Mouse (Mus musculus) heart, embryonic 13.5 days (tissue): ENCODE data around the gene Hsd17b12. TPM values are rescaled to one million over a fixed set of nuclear protein-coding genes. Genes with fewer than 3 reads are reported as not detected.
A peak's percentile ranks its signal among the peaks of the same experiment; 100 is the strongest.

ENCODE experiments used
- ATAC-seq: fragments of 200-750 bp; cut with Nextera tagmentation; 2 replicates; pipeline ENCODE4 v1.8.0; 2017; ENCODE audit warnings: moderate TSS enrichment; ENCODE audit not compliant: insufficient number of reproducible peaks, low FRiP score, low TSS enrichment; ENCODE audit errors: extremely low read depth
- H3K27ac ChIP-seq: fragments of 300-500 bp; sonication (generic); replicated peaks from 2 replicates; pipeline ENCODE4 v1.5.1; 2015; ENCODE audit warnings: moderate library complexity, mild to moderate bottlenecking, inconsistent platforms
- H3K27me3 ChIP-seq: fragments of 300-500 bp; sonication (generic); replicated peaks from 2 replicates; pipeline ENCODE4 v1.6.1; 2015; ENCODE audit warnings: mild to moderate bottlenecking, inconsistent platforms
- H3K36me3 ChIP-seq: fragments of 300-500 bp; sonication (generic); 2 replicates; pipeline ENCODE4 v1.6.1; 2015; ENCODE audit warnings: mild to moderate bottlenecking, inconsistent platforms
- H3K4me1 ChIP-seq: fragments of 300-500 bp; sonication (generic); 2 replicates; pipeline ENCODE4 v1.6.1; 2015; ENCODE audit warnings: inconsistent platforms
- H3K4me2 ChIP-seq: fragments of 300-500 bp; sonication (generic); 2 replicates; pipeline ENCODE4 v1.6.1; 2015; ENCODE audit warnings: inconsistent platforms, mild to moderate bottlenecking, moderate library complexity
- H3K4me3 ChIP-seq: fragments of 300-500 bp; sonication (generic); 2 replicates; pipeline ENCODE4 v1.5.1; 2015; ENCODE audit warnings: moderate library complexity, mild to moderate bottlenecking, inconsistent platforms
- H3K9ac ChIP-seq: fragments of 300-500 bp; sonication (generic); 2 replicates; pipeline ENCODE4 v1.6.1; 2015; ENCODE audit warnings: inconsistent platforms, mild to moderate bottlenecking, moderate library complexity
- H3K9me3 ChIP-seq: fragments of 300-500 bp; sonication (generic); 2 replicates; pipeline ENCODE4 v1.6.1; 2016; ENCODE audit warnings: inconsistent platforms
- WGBS: fragments of 180-500 bp; shearing (Covaris S2); methylation state at CpG from one replicate; pipeline ENCODE4 v1.1.7; 2015; ENCODE audit warnings: mixed read lengths; 5-methylcytosine and 5-hydroxymethylcytosine counted together
- polyA plus RNA-seq: library from polyadenylated mRNA; unstranded; fragments of >200 nt; fragmentation: Nextera tagmentation; extraction: Ambion mirVana; gene quantifications from 2 replicates; pipeline ENCODE4 v1.2.1, GENCODE M21; 2015

Gene Hsd17b12
- 66.7 and 72.1 TPM in 2 replicates for polyA plus RNA-seq

DNA sequence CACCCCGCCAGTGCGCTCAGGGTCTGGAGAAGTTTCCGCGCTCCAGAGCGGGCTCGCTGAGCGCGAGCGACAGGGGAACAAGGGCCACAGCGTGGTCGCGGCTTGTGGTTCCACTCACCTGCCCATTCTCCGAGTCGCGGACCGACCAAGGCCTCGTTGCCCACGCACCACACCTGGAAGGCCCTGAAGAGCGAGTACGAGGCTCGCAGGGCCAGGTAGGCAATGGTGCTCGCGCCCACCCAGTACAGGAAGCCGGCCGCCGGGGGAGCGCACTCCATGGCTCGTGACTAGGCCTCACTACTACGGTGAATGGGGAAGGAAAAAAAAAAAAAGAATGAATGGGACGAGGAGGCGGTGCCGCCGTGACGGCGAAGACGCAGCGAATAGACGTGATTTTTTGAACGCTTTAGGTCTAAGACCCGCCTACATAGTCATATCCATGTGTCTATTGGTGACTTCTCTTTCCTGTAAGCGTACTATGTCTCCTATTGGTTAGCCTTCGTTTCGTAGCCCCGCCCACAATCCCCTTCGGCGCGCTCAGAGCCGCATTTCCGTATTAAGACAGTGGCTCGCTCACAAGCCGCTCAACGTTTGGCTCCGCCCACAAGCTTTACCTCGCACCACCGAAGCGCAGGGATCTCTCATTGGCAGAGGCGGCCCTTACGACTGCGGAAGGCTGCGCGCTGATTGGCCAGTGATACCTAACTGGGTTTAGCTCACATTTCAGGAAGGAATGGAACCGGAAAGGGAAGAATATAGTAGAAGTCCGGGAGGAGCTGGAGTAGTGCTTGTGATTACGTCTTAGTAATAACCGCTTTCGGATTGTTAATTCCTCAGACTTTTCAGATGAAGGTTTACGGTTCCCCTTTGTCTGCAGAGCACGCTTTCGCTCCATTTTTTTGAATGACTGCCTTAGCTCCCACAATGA, at the start of gene Hsd17b12:
Hsd17b12 (minus strand) TSS at position 373 of the 928 bp plus-strand sequence.
- Histone ChIP-seq H3K4me2 (peak within 1 kb of the TSS; percentile 76), H3K4me1 (peaks cover 35% of the 10 kb centered on the region), H3K36me3 (no peaks in the 10 kb centered on the region), H3K27ac (peak within 1 kb of the TSS; percentile 86), H3K9ac (peak within 1 kb of the TSS; percentile 89), H3K4me3 (peak within 1 kb of the TSS; percentile 69), H3K9me3 (no peaks in the 10 kb centered on the region), H3K27me3 (no peaks in the 10 kb centered on the region; the same call in 1 of the 2 replicates)
- under 1% methylated on average over 69 of the region's 69 CpGs for WGBS
- peak; percentile 99 for ATAC-seq

DNA sequence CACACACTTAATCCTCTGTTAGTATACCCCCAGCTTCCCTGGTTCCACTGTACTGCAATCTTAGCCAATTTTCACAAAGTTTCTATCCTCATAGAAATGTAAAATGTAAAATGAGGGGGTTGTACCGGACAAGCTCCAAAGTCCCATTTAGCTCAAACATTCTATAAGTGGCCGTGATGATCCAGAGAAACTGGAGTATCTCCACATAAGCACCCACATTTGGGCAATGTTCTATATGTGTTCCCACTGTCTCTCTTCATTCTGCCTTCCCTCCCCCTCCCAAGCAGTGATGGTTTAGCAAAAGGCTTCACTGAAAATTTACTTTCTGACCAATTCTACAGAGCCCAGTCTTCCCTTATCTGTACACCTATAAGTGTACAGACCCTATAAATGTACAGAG, 27.1 kb upstream of the Hsd17b12 start:
- Histone ChIP-seq H3K4me2 (no peak overlapping the region), H3K9me3 (no peaks in the 10 kb centered on the region), H3K4me3 (no peak overlapping the region), H3K4me1 (no peaks in the 10 kb centered on the region), H3K36me3 (no peaks in the 10 kb centered on the region), H3K27me3 (peaks cover 34% of the 10 kb centered on the region), H3K27ac (no peak overlapping the region), H3K9ac (no peak overlapping the region)
- 76% methylated on average over 2 of the region's 2 CpGs for WGBS
- ATAC-seq = no peak

DNA sequence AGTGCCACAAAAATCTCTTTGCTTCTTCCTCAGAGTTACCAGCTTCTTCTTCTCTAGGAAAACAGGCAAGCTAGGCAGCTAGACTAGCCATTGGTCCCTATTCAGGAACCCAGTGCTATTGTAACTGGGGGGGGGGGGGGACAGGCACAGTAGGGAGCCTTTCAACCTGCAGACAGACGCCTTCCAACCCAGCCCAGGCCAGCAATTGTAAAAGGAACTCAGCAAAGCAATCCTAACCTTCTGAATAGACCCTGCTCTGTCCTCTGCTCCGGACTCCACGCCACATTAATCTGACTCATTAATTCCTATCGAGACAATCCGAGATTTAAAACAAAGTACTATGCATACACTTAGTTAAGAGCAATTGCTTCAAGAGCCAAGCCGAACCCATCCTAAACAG, 26.4 kb upstream of the Hsd17b12 start:
- H3K27ac ChIP-seq = no peak overlapping the region
- H3K4me1 ChIP-seq = no peaks in the 10 kb centered on the region
- H3K4me3 ChIP-seq = no peak overlapping the region
- H3K27me3 ChIP-seq = peaks cover 27% of the 10 kb centered on the region
- no peaks in the 10 kb centered on the region for H3K9me3 ChIP-seq
- no peak overlapping the region for H3K9ac ChIP-seq
- 35% methylated on average over 6 of the region's 6 CpGs for WGBS
- ATAC-seq = no peak
- no peaks in the 10 kb centered on the region for H3K36me3 ChIP-seq
- H3K4me2 ChIP-seq = no peak overlapping the region

DNA sequence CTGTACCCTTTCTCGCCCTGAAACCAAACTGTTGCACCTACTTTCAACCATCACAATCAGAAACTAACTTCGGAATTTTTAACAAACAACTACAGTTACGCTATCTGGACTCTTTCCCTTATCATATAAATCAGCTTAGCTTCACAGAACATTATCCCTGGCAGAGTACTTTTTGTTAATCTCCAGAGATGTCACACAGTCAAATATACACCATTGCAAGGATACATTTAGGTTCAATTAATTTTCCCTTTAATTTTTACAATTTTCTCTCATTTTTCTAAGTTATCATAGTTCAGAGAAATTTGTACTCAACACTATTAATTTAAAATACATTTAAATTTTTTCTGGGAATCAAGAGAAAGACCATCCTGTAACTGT, 21.3 kb upstream of the Hsd17b12 start:
- peak overlapping the region; percentile 79 for H3K4me3 ChIP-seq
- WGBS = 0% methylated on average over 3 of the region's 3 CpGs
- H3K27me3 ChIP-seq = peaks cover 13% of the 10 kb centered on the region
- no peak overlapping the region for H3K9ac ChIP-seq
- H3K27ac ChIP-seq = no peak overlapping the region
- no peak for ATAC-seq
- no peaks in the 10 kb centered on the region for H3K36me3 ChIP-seq
- no peaks in the 10 kb centered on the region for H3K9me3 ChIP-seq
- H3K4me2 ChIP-seq = peak overlapping the region; percentile 92
- H3K4me1 ChIP-seq = peaks cover 13% of the 10 kb centered on the region

DNA sequence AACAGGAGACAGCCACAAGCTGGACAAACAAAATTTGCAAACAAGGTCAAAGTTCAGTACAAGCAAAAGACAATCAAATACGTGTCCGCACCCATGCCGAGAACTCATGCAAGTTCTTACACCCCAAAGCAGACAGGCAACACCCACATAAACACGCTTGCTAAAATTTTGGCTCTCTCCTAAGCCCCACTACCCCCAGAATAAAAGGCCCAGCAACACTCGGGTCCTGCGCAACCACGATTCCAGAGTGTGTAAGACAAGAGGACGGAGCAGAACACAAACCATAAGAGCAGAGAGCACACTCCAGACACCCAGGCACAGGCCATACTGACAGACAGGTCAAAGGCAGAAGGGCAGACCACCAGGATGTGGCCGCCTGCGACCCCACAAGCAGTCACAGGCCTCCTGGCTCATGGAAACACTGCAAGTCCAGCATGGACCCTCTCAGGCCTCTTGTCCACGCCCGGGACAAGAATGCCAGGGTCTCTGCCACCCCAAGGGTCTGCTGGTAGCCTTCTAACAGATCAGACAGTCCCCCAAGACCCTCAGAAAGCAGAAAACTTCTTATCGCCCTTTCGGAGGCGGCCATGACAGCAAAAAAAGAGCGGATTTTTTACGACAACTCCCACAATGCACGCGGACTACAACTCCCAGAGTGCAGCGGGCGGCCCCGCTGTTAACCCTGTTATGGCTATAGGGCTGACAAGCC, 20.7 kb upstream of the Hsd17b12 start:
- under 1% methylated on average over 22 of the region's 22 CpGs for WGBS
- no peaks in the 10 kb centered on the region for H3K9me3 ChIP-seq
- H3K27ac ChIP-seq = 0 out of 2 replicates have a peak overlapping the region, but pooled peaks have one; percentile 42
- H3K4me3 ChIP-seq = peak overlapping the region; percentile 79
- peak overlapping the region; percentile 92 for H3K4me2 ChIP-seq
- H3K27me3 ChIP-seq = peaks cover 9% of the 10 kb centered on the region
- ATAC-seq = peak; percentile 77
- peak overlapping the region; percentile 95 for H3K9ac ChIP-seq
- peaks cover 13% of the 10 kb centered on the region for H3K4me1 ChIP-seq
- H3K36me3 ChIP-seq = no peaks in the 10 kb centered on the region

DNA sequence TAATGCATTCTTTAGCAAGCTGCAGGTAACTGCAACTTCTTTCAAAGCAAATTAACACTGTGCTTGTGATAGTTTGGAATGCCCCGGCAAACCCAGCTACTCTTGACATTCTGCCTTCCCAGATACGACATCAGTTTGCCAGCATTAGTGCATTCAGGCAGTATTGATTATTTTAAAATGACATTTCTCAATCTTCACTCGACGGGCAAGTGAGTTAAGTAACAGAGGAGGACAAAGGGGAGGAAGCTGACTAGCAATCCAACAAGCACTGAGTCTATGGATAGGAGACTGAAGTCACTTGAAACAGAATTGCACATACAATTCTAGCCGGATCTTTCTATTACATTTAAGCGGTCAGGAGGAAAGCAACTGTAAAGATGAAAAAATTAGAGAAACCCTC, 19.5 kb upstream of the Hsd17b12 start:
- Histone ChIP-seq H3K27ac (no peak overlapping the region), H3K36me3 (no peaks in the 10 kb centered on the region), H3K9ac (peak overlapping the region; percentile 95), H3K9me3 (no peaks in the 10 kb centered on the region), H3K4me2 (peak overlapping the region; percentile 92), H3K27me3 (no peaks in the 10 kb centered on the region), H3K4me1 (peaks cover 13% of the 10 kb centered on the region), H3K4me3 (peak overlapping the region; percentile 79)
- 81% methylated on average over 6 of the region's 6 CpGs for WGBS
- no peak for ATAC-seq

DNA sequence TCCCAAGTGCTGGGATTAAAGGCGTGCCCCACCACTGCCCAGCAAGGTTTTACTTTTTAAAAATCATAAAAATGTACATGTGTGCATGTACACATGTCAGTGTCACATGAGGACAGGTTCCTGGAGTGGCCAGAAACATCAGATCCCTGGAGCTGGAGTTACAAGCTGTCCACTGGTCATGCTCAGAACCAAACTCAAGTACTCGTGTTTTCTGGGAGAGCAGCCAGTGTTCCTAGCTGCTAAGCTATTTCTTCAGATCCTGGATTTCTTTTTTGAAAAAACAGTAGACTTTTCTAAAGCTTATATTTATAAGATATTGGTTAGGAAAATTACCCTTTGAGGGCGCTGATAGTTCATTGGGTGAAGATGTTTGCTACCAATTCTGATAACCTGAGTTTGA, 18.6 kb upstream of the Hsd17b12 start:
- ATAC-seq = no peak

DNA sequence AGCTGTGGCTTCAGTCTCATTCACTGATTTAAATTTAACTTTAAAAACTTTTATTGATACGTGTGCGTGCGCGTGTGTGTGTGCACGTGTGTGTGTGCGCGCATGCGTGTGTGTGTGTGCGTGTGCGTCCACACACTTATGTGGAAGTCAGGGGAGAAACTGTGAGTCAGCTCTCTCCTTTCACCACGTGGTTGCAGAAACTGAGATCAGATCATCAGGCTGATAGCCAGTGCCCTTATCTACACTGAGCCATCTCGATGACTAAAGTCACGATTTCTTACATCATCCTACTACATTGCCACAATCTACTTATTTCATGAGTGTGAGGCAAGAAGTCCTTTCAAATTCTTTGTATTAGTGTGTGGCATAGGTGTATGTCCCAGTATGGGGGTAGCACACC, 15.8 kb upstream of the Hsd17b12 start:
- H3K4me1 ChIP-seq = peaks cover 13% of the 10 kb centered on the region
- H3K27me3 ChIP-seq = no peaks in the 10 kb centered on the region
- ATAC-seq = no peak
- 87% methylated on average over 13 of the region's 13 CpGs for WGBS
- no peak overlapping the region for H3K9ac ChIP-seq
- H3K27ac ChIP-seq = no peak overlapping the region
- H3K4me2 ChIP-seq = no peak overlapping the region
- no peak overlapping the region for H3K4me3 ChIP-seq
- H3K9me3 ChIP-seq = no peaks in the 10 kb centered on the region
- H3K36me3 ChIP-seq = no peaks in the 10 kb centered on the region

More for the DNA sequence above, 18.6 kb upstream of the Hsd17b12 start:
- no peaks in the 10 kb centered on the region for H3K36me3 ChIP-seq
- 82% methylated on average over 3 of the region's 3 CpGs for WGBS
- H3K9ac ChIP-seq = no peak overlapping the region
- H3K27ac ChIP-seq = no peak overlapping the region
- peaks cover 13% of the 10 kb centered on the region for H3K4me1 ChIP-seq
- no peak overlapping the region for H3K4me3 ChIP-seq
- H3K9me3 ChIP-seq = no peaks in the 10 kb centered on the region
- no peak overlapping the region for H3K4me2 ChIP-seq
- H3K27me3 ChIP-seq = no peaks in the 10 kb centered on the region

DNA sequence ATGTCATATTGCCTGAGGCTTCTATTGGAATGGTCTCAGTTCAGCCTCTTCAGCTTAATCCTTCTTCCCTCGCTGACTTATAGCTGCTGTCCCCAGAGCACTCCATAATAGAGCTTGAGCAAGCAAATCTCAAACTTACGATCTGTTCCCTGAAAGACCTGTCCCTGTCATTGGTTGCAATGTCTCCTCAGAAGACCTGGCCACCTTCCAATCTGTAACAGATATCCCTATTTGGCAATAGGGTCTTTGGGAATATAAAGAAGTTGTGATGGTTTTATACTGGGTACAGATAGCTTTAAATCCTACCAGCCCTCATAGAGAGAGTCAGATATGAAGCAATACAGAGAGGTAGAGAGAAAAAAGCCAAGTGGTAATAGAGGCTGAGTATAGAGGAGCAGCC, 5.4 kb upstream of the Hsd17b12 start:
- H3K27me3 ChIP-seq = peaks cover 3% of the 10 kb centered on the region; the same call in 1 of the 2 replicates
- 49% methylated on average over 2 of the region's 2 CpGs for WGBS
- H3K36me3 ChIP-seq = no peaks in the 10 kb centered on the region
- H3K9me3 ChIP-seq = no peaks in the 10 kb centered on the region
- no peak overlapping the region for H3K9ac ChIP-seq
- no peak for ATAC-seq
- no peak overlapping the region for H3K4me3 ChIP-seq
- no peak overlapping the region for H3K27ac ChIP-seq
- H3K4me2 ChIP-seq = no peak overlapping the region
- H3K4me1 ChIP-seq = peaks cover 4% of the 10 kb centered on the region; the same call in 1 of the 2 replicates

DNA sequence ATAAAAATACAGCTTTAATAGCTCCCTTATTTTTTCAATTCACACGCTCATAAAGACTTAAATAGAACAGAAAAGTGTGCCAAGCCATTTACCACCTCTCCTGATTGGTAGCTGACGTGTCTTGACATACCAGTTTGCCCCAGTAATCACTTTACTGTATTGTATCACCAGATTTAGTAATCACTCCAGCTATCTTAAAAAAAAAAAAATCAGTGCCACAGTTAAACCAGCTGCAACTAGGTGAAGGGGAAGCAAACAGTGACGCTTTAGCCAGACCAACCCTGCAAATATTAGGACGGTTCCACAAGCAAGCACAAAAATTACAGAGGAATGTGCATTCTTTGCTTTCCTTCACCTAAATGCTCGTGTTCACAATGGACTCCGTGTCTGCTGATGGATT, 4.4 kb upstream of the Hsd17b12 start:
- 59% methylated on average over 6 of the region's 6 CpGs for WGBS
- Histone ChIP-seq H3K27me3 (peaks cover 3% of the 10 kb centered on the region; the same call in 1 of the 2 replicates), H3K9me3 (no peaks in the 10 kb centered on the region), H3K4me3 (no peak overlapping the region), H3K36me3 (no peaks in the 10 kb centered on the region), H3K4me1 (peaks cover 4% of the 10 kb centered on the region; the same call in 1 of the 2 replicates), H3K9ac (no peak overlapping the region), H3K4me2 (no peak overlapping the region), H3K27ac (no peak overlapping the region)
- no peak for ATAC-seq

DNA sequence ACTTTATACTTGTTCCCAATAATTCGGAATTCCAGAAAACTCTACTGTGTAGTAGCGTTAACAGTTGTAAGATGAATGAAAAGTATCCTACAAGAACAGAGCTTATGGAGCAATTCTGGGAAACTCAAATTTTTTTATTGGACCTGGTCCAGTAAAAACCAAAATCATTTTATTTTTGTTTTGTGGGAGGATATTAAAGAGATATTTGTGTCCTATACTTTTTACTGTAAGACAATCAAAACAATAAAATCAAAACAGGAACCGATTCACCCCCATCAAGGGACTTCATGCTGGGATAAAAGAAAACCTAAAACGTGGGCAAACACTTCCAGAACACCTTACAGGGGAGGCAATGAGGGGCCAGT, 738 bp upstream of the Hsd17b12 start:
- Histone ChIP-seq H3K4me3 (peak overlapping the region; percentile 60), H3K36me3 (no peaks in the 10 kb centered on the region), H3K9ac (peak overlapping the region; percentile 78), H3K27me3 (peaks cover 2% of the 10 kb centered on the region; the same call in 1 of the 2 replicates), H3K4me1 (peaks cover 29% of the 10 kb centered on the region), H3K4me2 (peak overlapping the region; percentile 74), H3K27ac (peak overlapping the region; percentile 71), H3K9me3 (no peaks in the 10 kb centered on the region)
- WGBS = 23% methylated on average over 4 of the region's 4 CpGs
- ATAC-seq = no peak
